Mouse (Mus musculus): ENCODE measurements at regions not wholly inside any gene's neighbourhood (a gene's known extent, or its start where the extent isn't known, plus 50 kb on each side); places are given as distances from the start of the nearest gene placed in this dataset.

- TF ChIP-seq CHD2 (IDR thresholded peaks at IDR 0.05; ENCODE audit: low read depth, low read length) (no peak), MAFK (IDR thresholded peaks at IDR 0.05; ENCODE audit: insufficient read depth, low read depth, low read length) (no peak), ZC3H11A (IDR thresholded peaks at IDR 0.05; ENCODE audit: borderline replicate concordance, low read depth, low read length) (no peak), ZNF384 (IDR thresholded peaks at IDR 0.05; ENCODE audit: low read depth, low read length) (no peak), HCFC1 (IDR thresholded peaks at IDR 0.05; ENCODE audit: borderline replicate concordance, insufficient read depth, low read length) (no peak)
- no peak overlapping the region for H3K4me3 ChIP-seq (ENCODE audit: insufficient read depth in 1 of 2, low read depth in 1 of 2, low read length in 2 of 2, poor library complexity in 1 of 2, severe bottlenecking in 1 of 2)
- no peaks in the 10 kb centered on the region for H3K9me3 ChIP-seq (ENCODE audit: control insufficient read depth, insufficient read depth, low read depth, low read length)
- H3K36me3 ChIP-seq (ENCODE audit: control insufficient read depth, insufficient read depth, low read length, poor library complexity, severe bottlenecking): no peaks in the 10 kb centered on the region
- peaks cover 0 to 4% of the 10 kb centered on the region in 2 experiments; a peak in 3 of 4 replicates for H3K4me1 ChIP-seq (ENCODE audit: control insufficient read depth in 2 of 2, insufficient read depth in 2 of 2, low read length in 2 of 2, poor library complexity in 1 of 2)
- no peak overlapping the region for H3K27ac ChIP-seq (ENCODE audit: insufficient read depth, low read depth, low read length, poor library complexity, severe bottlenecking)
- H3K9ac ChIP-seq (ENCODE audit: insufficient read depth, low read depth, low read length, poor library complexity, severe bottlenecking): no peak overlapping the region
- no peak for DNase-seq (ENCODE audit: low read depth, low spot score)
- in situ Hi-C loops (cut with MboI; ENCODE audit: low sequenced_read_pairs in 2 of 2, unreplicated experiment in 2 of 2): no loop called here
Observed at GRCm38 (mm10) chr19:54783729-54784128, 343.3 kb downstream of the Gpam start.

- H3K9ac ChIP-seq (ENCODE audit: insufficient read depth, low read depth, low read length, poor library complexity, severe bottlenecking): no peak overlapping the region
- no peaks in the 10 kb centered on the region for H3K4me1 ChIP-seq (ENCODE audit: control insufficient read depth in 2 of 2, insufficient read depth in 2 of 2, low read length in 2 of 2, poor library complexity in 1 of 2)
- TF ChIP-seq ZC3H11A (IDR thresholded peaks at IDR 0.05; ENCODE audit: borderline replicate concordance, low read depth, low read length) (no peak), HCFC1 (IDR thresholded peaks at IDR 0.05; ENCODE audit: borderline replicate concordance, insufficient read depth, low read length) (no peak), CHD2 (IDR thresholded peaks at IDR 0.05; ENCODE audit: low read depth, low read length) (no peak), MAFK (IDR thresholded peaks at IDR 0.05; ENCODE audit: insufficient read depth, low read depth, low read length) (no peak), ZNF384 (IDR thresholded peaks at IDR 0.05; ENCODE audit: low read depth, low read length) (no peak)
- no peaks in the 10 kb centered on the region for H3K36me3 ChIP-seq (ENCODE audit: control insufficient read depth, insufficient read depth, low read length, poor library complexity, severe bottlenecking)
- H3K4me3 ChIP-seq (ENCODE audit: insufficient read depth in 1 of 2, low read depth in 1 of 2, low read length in 2 of 2, poor library complexity in 1 of 2, severe bottlenecking in 1 of 2): no peak overlapping the region
- in situ Hi-C loops (cut with MboI; ENCODE audit: low sequenced_read_pairs in 2 of 2, unreplicated experiment in 2 of 2): no loop called here
- no peaks in the 10 kb centered on the region for H3K9me3 ChIP-seq (ENCODE audit: control insufficient read depth, insufficient read depth, low read depth, low read length)
- DNase-seq (ENCODE audit: low read depth, low spot score): no peak
- no peak overlapping the region for H3K27ac ChIP-seq (ENCODE audit: insufficient read depth, low read depth, low read length, poor library complexity, severe bottlenecking)
Observed at GRCm38 (mm10) chr19:54757761-54758160, 369.3 kb downstream of the Gpam start.

GRCm38 (mm10) chr19:54756681-54757257 is 370.3 kb downstream of the Gpam start:
- no peak overlapping the region for H3K27ac ChIP-seq (ENCODE audit: insufficient read depth, low read depth, low read length, poor library complexity, severe bottlenecking)
- TF ChIP-seq CHD2 (IDR thresholded peaks at IDR 0.05; ENCODE audit: low read depth, low read length) (no peak), HCFC1 (IDR thresholded peaks at IDR 0.05; ENCODE audit: borderline replicate concordance, insufficient read depth, low read length) (no peak)
- H3K4me3 ChIP-seq (ENCODE audit: insufficient read depth in 1 of 2, low read depth in 1 of 2, low read length in 2 of 2, poor library complexity in 1 of 2, severe bottlenecking in 1 of 2): no peak overlapping the region
- no peak overlapping the region for H3K9ac ChIP-seq (ENCODE audit: insufficient read depth, low read depth, low read length, poor library complexity, severe bottlenecking)
- in situ Hi-C loops (cut with MboI; ENCODE audit: low sequenced_read_pairs in 2 of 2, unreplicated experiment in 2 of 2): no loop called here
- H3K36me3 ChIP-seq (ENCODE audit: control insufficient read depth, insufficient read depth, low read length, poor library complexity, severe bottlenecking): no peaks in the 10 kb centered on the region
- H3K9me3 ChIP-seq (ENCODE audit: control insufficient read depth, insufficient read depth, low read depth, low read length): no peaks in the 10 kb centered on the region
- no peaks in the 10 kb centered on the region for H3K4me1 ChIP-seq (ENCODE audit: control insufficient read depth in 2 of 2, insufficient read depth in 2 of 2, low read length in 2 of 2, poor library complexity in 1 of 2)
- no peak for DNase-seq (ENCODE audit: low read depth, low spot score)

- H3K9me3 ChIP-seq (ENCODE audit: control insufficient read depth, insufficient read depth, low read depth, low read length): no peaks in the 10 kb centered on the region
- no peaks in the 10 kb centered on the region for H3K4me1 ChIP-seq (ENCODE audit: control insufficient read depth in 2 of 2, insufficient read depth in 2 of 2, low read length in 2 of 2, poor library complexity in 1 of 2)
- TF ChIP-seq MAFK (IDR thresholded peaks at IDR 0.05; ENCODE audit: insufficient read depth, low read depth, low read length): no peak
- TF ChIP-seq HCFC1 (IDR thresholded peaks at IDR 0.05; ENCODE audit: borderline replicate concordance, insufficient read depth, low read length): no peak
- no peak for TF ChIP-seq ZNF384 (IDR thresholded peaks at IDR 0.05; ENCODE audit: low read depth, low read length)
- no peak for TF ChIP-seq CHD2 (IDR thresholded peaks at IDR 0.05; ENCODE audit: low read depth, low read length)
- TF ChIP-seq ZC3H11A (IDR thresholded peaks at IDR 0.05; ENCODE audit: borderline replicate concordance, low read depth, low read length): no peak
- H3K36me3 ChIP-seq (ENCODE audit: control insufficient read depth, insufficient read depth, low read length, poor library complexity, severe bottlenecking): no peaks in the 10 kb centered on the region
- DNase-seq (ENCODE audit: low read depth, low spot score): no peak
- H3K27ac ChIP-seq (ENCODE audit: insufficient read depth, low read depth, low read length, poor library complexity, severe bottlenecking): no peak overlapping the region
- H3K9ac ChIP-seq (ENCODE audit: insufficient read depth, low read depth, low read length, poor library complexity, severe bottlenecking): no peak overlapping the region
- no peak overlapping the region for H3K4me3 ChIP-seq (ENCODE audit: insufficient read depth in 1 of 2, low read depth in 1 of 2, low read length in 2 of 2, poor library complexity in 1 of 2, severe bottlenecking in 1 of 2)
- in situ Hi-C loops (cut with MboI; ENCODE audit: low sequenced_read_pairs in 2 of 2, unreplicated experiment in 2 of 2): no loop called here
Observed at GRCm38 (mm10) chr19:54755451-54755850, 371.6 kb downstream of the Gpam start.

- no peak overlapping the region for H3K9ac ChIP-seq (ENCODE audit: insufficient read depth, low read depth, low read length, poor library complexity, severe bottlenecking)
- H3K9me3 ChIP-seq (ENCODE audit: control insufficient read depth, insufficient read depth, low read depth, low read length): no peaks in the 10 kb centered on the region
- no peak overlapping the region for H3K27ac ChIP-seq (ENCODE audit: insufficient read depth, low read depth, low read length, poor library complexity, severe bottlenecking)
- no peak overlapping the region for H3K4me3 ChIP-seq (ENCODE audit: insufficient read depth in 1 of 2, low read depth in 1 of 2, low read length in 2 of 2, poor library complexity in 1 of 2, severe bottlenecking in 1 of 2)
- in situ Hi-C loops (cut with MboI; ENCODE audit: low sequenced_read_pairs in 2 of 2, unreplicated experiment in 2 of 2): no loop called here
- no peak for DNase-seq (ENCODE audit: low read depth, low spot score)
- no peaks in the 10 kb centered on the region for H3K36me3 ChIP-seq (ENCODE audit: control insufficient read depth, insufficient read depth, low read length, poor library complexity, severe bottlenecking)
- H3K4me1 ChIP-seq (ENCODE audit: control insufficient read depth in 2 of 2, insufficient read depth in 2 of 2, low read length in 2 of 2, poor library complexity in 1 of 2): no peaks in the 10 kb centered on the region
- no peak for TF ChIP-seq ZC3H11A (IDR thresholded peaks at IDR 0.05; ENCODE audit: borderline replicate concordance, low read depth, low read length)
- TF ChIP-seq HCFC1 (IDR thresholded peaks at IDR 0.05; ENCODE audit: borderline replicate concordance, insufficient read depth, low read length): no peak
- TF ChIP-seq MAFK (IDR thresholded peaks at IDR 0.05; ENCODE audit: insufficient read depth, low read depth, low read length): no peak
- TF ChIP-seq CHD2 (IDR thresholded peaks at IDR 0.05; ENCODE audit: low read depth, low read length): no peak
- no peak for TF ChIP-seq ZNF384 (IDR thresholded peaks at IDR 0.05; ENCODE audit: low read depth, low read length)
Observed at GRCm38 (mm10) chr19:54733938-54734337, 393.1 kb downstream of the Gpam start.
